Mouse (Mus musculus) lung, embryonic 16.5 days (tissue): ENCODE data around the gene Apoc3. TPM values are rescaled to one million over a fixed set of nuclear protein-coding genes. Genes with fewer than 3 reads are reported as not detected.

Source experiments
- ATAC-seq: fragments of 200-750 bp; cut with Nextera tagmentation; 2 replicates; pipeline ENCODE4 v1.8.0; 2017; ENCODE audit warnings: low read depth, mild to moderate bottlenecking, moderate library complexity
- H3K27ac ChIP-seq: fragments of 300-500 bp; sonication (generic); 2 replicates; pipeline ENCODE4 v1.5.1; 2014; ENCODE audit warnings: mild to moderate bottlenecking, control low read depth, low read length
- H3K27me3 ChIP-seq: fragments of 300-500 bp; sonication (generic); 2 replicates; pipeline ENCODE4 v1.6.1; 2014; ENCODE audit warnings: low read depth, low read length, mixed read lengths; ENCODE audit not compliant: control insufficient read depth, insufficient read depth
- H3K36me3 ChIP-seq: fragments of 300-500 bp; sonication (generic); 2 replicates; pipeline ENCODE4 v1.6.1; 2014; ENCODE audit warnings: low read length; ENCODE audit not compliant: control insufficient read depth, insufficient read depth
- H3K4me1 ChIP-seq: fragments of 300-500 bp; sonication (generic); replicated peaks from 2 replicates; pipeline ENCODE4 v1.6.1; 2014; ENCODE audit warnings: low read length, mixed read lengths; ENCODE audit not compliant: control insufficient read depth, insufficient read depth
- H3K4me2 ChIP-seq: fragments of 300-500 bp; sonication (generic); 2 replicates; pipeline ENCODE4 v1.6.1; 2014; ENCODE audit warnings: low read depth, low read length, control low read depth
- H3K4me3 ChIP-seq: fragments of 300-500 bp; sonication (generic); 2 replicates; pipeline ENCODE4 v1.5.1; 2014; ENCODE audit warnings: mild to moderate bottlenecking, low read length, control low read depth
- H3K9ac ChIP-seq: fragments of 300-500 bp; sonication (generic); 2 replicates; pipeline ENCODE4 v1.6.1; 2014; ENCODE audit warnings: low read length, control low read depth
- H3K9me3 ChIP-seq: fragments of 300-500 bp; sonication (generic); 2 replicates; pipeline ENCODE4 v1.6.1; 2016; ENCODE audit warnings: low read length; ENCODE audit not compliant: control insufficient read depth
- WGBS: fragments of 180-500 bp; shearing (Covaris S2); extraction: QIAGEN DNeasy Blood & Tissue Kit; methylation state at CpG from one replicate; pipeline ENCODE4 v1.1.7; 2014; 5-methylcytosine and 5-hydroxymethylcytosine counted together
- polyA plus RNA-seq: library from polyadenylated mRNA; unstranded; fragments of >200 nt; fragmentation: Nextera tagmentation; extraction: Ambion mirVana; gene quantifications from 2 replicates; pipeline ENCODE4 v1.2.1, GENCODE M21; 2015

Gene Apoc3
- not detected in 2 replicates for polyA plus RNA-seq

- no peak for ATAC-seq
- Histone ChIP-seq H3K27ac (no peak within 1 kb of the TSS), H3K4me2 (no peak within 1 kb of the TSS), H3K27me3 (no peaks in the 10 kb centered on the region), H3K9me3 (no peaks in the 10 kb centered on the region), H3K9ac (no peak within 1 kb of the TSS), H3K4me1 (0 out of 2 replicates have a peak, but pooled peaks cover 2% of the 10 kb centered on the region), H3K4me3 (no peak within 1 kb of the TSS), H3K36me3 (no peaks in the 10 kb centered on the region)
Measured at GRCm38 (mm10) chr9:46235596-46235648, at the start of gene Apoc3. Gene Apoc3, minus strand, starts transcription at chr9:46235636.

DNA sequence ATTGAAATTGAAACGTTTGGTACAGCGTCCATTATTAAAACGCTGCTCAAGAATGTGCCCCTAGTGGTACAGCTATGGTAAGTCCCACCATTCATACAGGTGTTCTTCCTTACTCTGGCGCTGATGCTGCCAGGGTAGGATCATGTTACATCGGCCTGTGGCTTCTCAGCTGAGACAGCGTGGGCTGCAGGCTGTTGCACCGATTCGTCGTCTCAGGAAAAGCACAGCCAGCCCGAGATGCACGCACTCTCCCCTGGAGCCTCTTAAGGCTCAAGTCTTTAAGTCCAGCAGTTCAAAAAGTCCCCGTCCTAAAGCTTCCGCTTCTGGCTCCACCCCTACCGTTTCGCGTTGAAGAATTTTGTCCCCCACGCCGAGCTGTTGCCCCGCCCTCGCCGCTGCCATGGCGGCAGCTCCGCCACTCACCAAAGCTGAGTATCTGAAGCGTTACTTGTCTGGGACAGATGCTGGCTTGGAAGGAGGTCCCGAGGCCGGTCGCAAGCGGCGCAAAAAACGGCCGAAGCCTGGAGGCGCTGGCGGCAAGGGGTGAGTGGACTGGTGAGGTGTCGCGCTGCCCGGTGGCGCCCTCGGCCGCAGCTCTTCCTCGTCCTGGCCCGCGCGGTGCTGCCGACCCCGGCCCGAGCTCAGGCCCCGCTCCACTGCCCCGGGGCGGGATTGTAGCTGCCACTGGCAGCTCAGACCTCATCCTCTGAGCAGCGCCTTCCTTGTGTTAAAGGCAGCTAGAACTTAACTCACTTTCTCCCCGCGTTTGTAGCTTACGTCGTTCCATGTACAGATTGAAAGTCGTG, 47.4 kb upstream of the Apoc3 start, which contains the start of gene Bud13:
Bud13 (plus strand) TSS at position 378 of the 806 bp plus-strand sequence.
- under 1% methylated on average over 55 of the region's 55 CpGs for WGBS
- peaks cover 25% of the 10 kb centered on the region for H3K36me3 ChIP-seq

DNA sequence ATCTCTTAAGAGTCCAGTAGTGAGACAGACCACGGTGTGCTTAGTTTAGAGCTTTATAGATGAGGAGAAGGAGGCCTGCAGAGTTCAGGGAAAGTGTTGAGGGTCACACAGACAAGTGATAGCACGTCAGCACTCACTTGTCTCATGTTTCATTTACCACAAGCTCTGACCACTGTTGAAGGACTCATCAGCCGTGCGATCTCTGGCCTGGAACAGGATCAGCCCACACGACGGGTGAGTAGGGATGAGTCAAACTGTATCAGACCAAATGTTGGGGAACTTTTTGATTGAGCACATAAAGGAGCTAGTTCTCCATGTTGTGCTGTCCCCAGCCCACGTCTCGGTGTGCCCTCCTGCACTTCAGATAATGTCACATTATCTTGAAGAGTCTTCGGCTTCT, 39.1 kb upstream of the Apoc3 start:
- peaks cover 26% of the 10 kb centered on the region for H3K36me3 ChIP-seq
- 78% methylated on average over 9 of the region's 9 CpGs for WGBS
- no peak overlapping the region for H3K27ac ChIP-seq
- H3K9ac ChIP-seq, result no peak overlapping the region
- peaks cover 6% of the 10 kb centered on the region for H3K4me1 ChIP-seq
- no peak overlapping the region for H3K4me3 ChIP-seq
- no peak overlapping the region for H3K4me2 ChIP-seq
- peaks cover 9% of the 10 kb centered on the region for H3K27me3 ChIP-seq
- no peaks in the 10 kb centered on the region for H3K9me3 ChIP-seq
- ATAC-seq, result no peak

More for the DNA sequence above, 47.4 kb upstream of the Apoc3 start, which contains the start of gene Bud13:
- peaks cover 11% of the 10 kb centered on the region for H3K4me1 ChIP-seq
- H3K27me3 ChIP-seq, result no peaks in the 10 kb centered on the region
- peak within 1 kb of the TSS; percentile 83 for H3K4me3 ChIP-seq
- peak; percentile 96 for ATAC-seq
- peak within 1 kb of the TSS; percentile 71 for H3K4me2 ChIP-seq
- peak within 1 kb of the TSS; percentile 92 for H3K9ac ChIP-seq
- H3K9me3 ChIP-seq, result no peaks in the 10 kb centered on the region
- H3K27ac ChIP-seq, result peak within 1 kb of the TSS; percentile 89

DNA sequence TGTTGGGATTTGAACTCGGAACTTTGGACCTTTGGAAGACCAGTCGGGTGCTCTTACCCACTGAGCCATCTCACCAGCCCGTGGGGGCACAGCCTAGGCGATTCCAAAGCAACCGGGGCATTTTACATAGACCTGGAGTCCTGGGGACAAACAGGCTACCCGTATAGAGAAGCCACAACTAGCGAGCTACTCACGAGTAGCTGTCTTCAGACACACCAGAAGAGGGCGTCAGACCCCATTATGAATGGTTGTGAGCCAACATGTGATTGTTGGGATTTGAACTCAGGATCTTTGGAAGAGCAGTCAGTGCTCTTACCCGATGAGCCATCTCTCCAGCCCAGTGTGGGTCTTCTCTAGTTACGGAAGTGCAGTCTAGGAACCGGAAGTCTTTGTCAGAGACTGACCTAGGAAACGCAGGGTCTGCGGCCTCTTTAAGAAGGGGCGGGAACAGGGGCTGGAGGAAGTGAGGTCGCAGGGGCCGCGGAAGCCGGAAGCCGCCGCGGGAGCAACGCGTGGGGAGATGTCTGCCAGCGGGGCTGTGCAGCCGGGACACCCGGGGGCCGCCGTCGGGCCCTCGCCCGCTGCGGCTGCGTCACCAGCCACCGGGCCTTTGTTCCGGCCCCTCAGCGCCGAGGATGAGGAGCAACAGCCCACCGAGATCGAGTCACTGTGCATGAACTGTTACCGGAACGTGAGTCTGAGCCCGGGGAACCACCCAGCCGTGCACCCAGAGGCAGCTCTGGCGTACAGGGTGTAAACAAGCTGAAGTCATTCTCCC, 37.4 kb upstream of the Apoc3 start, which contains the start of gene Zpr1:
Zpr1 (plus strand) TSS at position 388 of the 778 bp plus-strand sequence.
- 5% methylated on average over 45 of the region's 45 CpGs for WGBS

GRCm38 (mm10) chr9:46272070-46272469, 36.6 kb upstream of the Apoc3 start:
- Histone ChIP-seq H3K27ac (no peak overlapping the region), H3K4me3 (no peak overlapping the region; the same call in 1 of the 2 replicates), H3K36me3 (peaks cover 18% of the 10 kb centered on the region), H3K9me3 (no peaks in the 10 kb centered on the region), H3K4me2 (peak overlapping the region; percentile 63; the same call in 1 of the 2 replicates), H3K4me1 (peaks cover 6% of the 10 kb centered on the region), H3K27me3 (peaks cover 9% of the 10 kb centered on the region), H3K9ac (no peak overlapping the region)
- 74% methylated on average over 9 of the region's 9 CpGs for WGBS
- ATAC-seq, result no peak

More for the DNA sequence above, 37.4 kb upstream of the Apoc3 start, which contains the start of gene Zpr1:
- peak within 1 kb of the TSS; percentile 72 for H3K9ac ChIP-seq
- peak within 1 kb of the TSS; percentile 82 for H3K4me3 ChIP-seq
- H3K9me3 ChIP-seq, result no peaks in the 10 kb centered on the region
- ATAC-seq, result peak; percentile 96
- peaks cover 9% of the 10 kb centered on the region for H3K27me3 ChIP-seq
- H3K4me2 ChIP-seq, result peak within 1 kb of the TSS; percentile 79
- H3K27ac ChIP-seq, result peak within 1 kb of the TSS; percentile 45; the same call in 1 of the 2 replicates
- peaks cover 21% of the 10 kb centered on the region for H3K36me3 ChIP-seq
- peaks cover 6% of the 10 kb centered on the region for H3K4me1 ChIP-seq

DNA sequence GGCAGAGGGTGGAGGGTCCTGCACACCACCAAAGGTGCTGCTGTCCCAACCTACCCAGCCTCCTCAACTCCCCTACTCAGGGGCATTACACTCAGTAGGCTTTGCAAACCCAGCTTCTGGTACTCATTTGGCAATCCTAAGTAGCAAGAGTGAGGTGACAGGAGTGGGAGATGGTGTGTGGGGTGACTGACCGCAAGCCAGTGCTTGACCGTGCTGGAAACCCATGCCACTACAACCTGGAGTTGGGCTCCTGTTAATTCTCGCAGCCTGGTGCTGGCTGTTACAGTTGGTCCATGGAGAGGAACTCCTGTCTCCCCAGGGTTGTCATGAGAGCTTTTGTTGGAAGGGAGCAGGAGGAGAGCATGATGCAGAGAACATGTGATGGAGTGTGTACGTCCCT, 35.3 kb upstream of the Apoc3 start:
- no peak for ATAC-seq
- Histone ChIP-seq H3K27me3 (peaks cover 9% of the 10 kb centered on the region), H3K4me2 (no peak overlapping the region), H3K4me3 (no peak overlapping the region), H3K27ac (no peak overlapping the region), H3K4me1 (peaks cover 6% of the 10 kb centered on the region), H3K9ac (no peak overlapping the region), H3K9me3 (no peaks in the 10 kb centered on the region), H3K36me3 (peaks cover 7% of the 10 kb centered on the region)
- WGBS, result 91% methylated on average over 4 of the region's 4 CpGs

DNA sequence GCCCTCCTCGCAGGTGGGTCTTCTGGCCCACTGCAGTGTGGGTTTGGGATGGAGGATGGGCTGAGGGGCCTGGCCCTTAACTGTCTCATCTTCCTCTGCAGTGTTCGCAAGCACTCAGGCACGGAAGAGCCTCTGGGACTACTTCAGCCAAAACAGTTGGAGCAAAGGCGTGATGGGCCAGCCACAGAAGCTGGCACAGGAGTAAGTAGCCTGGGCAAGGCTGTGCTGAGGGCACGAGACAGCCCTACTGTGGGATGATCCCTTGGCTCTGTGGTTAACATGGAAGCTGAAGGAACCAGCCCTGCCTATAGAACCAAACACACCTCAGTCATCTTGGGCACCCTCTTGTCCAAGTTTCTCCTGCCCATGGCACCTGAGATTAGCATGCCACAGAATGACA, 33.7 kb upstream of the Apoc3 start:
- 86% methylated on average over 5 of the region's 5 CpGs for WGBS
- no peaks in the 10 kb centered on the region for H3K9me3 ChIP-seq
- no peak overlapping the region for H3K4me2 ChIP-seq
- H3K9ac ChIP-seq, result no peak overlapping the region
- H3K27ac ChIP-seq, result no peak overlapping the region
- peaks cover 6% of the 10 kb centered on the region for H3K4me1 ChIP-seq
- H3K4me3 ChIP-seq, result no peak overlapping the region
- H3K36me3 ChIP-seq, result no peaks in the 10 kb centered on the region
- ATAC-seq, result no peak
- H3K27me3 ChIP-seq, result peaks cover 9% of the 10 kb centered on the region

- Histone ChIP-seq H3K27me3 (peaks cover 9% of the 10 kb centered on the region), H3K9me3 (no peaks in the 10 kb centered on the region), H3K27ac (no peak within 1 kb of the TSS), H3K9ac (no peak within 1 kb of the TSS), H3K4me2 (no peak within 1 kb of the TSS), H3K4me1 (peaks cover under 1% of the 10 kb centered on the region; the same call in 1 of the 2 replicates), H3K36me3 (no peaks in the 10 kb centered on the region), H3K4me3 (no peak within 1 kb of the TSS)
- no peak for ATAC-seq
- 35% methylated on average over 7 of the region's 7 CpGs for WGBS
Measured at GRCm38 (mm10) chr9:46268343-46268873, 33.0 kb upstream of the Apoc3 start, which contains the start of gene Apoa5. Gene Apoa5, plus strand, starts transcription at chr9:46268633.

- Histone ChIP-seq H3K9ac (no peak overlapping the region), H3K27ac (no peak overlapping the region), H3K9me3 (no peaks in the 10 kb centered on the region), H3K4me3 (no peak overlapping the region), H3K27me3 (no peaks in the 10 kb centered on the region), H3K36me3 (no peaks in the 10 kb centered on the region), H3K4me2 (no peak overlapping the region), H3K4me1 (no peaks in the 10 kb centered on the region)
- no peak for ATAC-seq
- WGBS, result 74% methylated on average over 7 of the region's 7 CpGs
Measured at GRCm38 (mm10) chr9:46261131-46261530, 25.7 kb upstream of the Apoc3 start.
